Mouse (Mus musculus) urinary bladder, postnatal 36 days (tissue): ENCODE data around the gene Gatb.

Experiments
- DNase-seq, 2 experiments: peaks; one replicate each; pipeline ENCODE4 v3.0.0; 2022; ENCODE audit warnings: low spot score in 2 of 2, mixed read lengths in 1 of 2

The Gatb gene

GRCm38 (mm10) chr3:85592640-85593252, 18.8 kb downstream of the Gatb start:
- DNase-seq, result no peak

DNA sequence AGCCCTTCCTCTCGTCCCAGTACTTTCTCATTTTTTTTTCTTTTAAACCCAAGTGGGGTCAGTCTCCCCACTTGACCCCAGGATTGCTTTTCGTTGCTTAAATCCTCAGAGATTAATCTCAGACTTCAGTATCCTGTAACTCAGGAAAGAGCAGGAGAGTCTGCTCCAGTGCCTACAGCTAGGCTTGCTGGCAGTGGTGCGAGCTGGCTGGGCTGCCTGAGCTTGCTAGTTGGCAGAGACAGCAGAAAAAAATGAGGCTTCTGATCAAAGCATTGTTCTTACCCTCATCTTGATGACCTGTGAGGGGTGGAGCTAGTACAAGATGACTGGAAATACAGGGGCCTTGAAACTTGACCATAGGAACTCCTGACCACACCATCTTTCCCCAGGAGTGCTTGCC, 20.5 kb downstream of the Gatb start:
- DNase-seq, result no peak

- DNase-seq, result no peak
Observed at GRCm38 (mm10) chr3:85599526-85599925, 25.6 kb downstream of the Gatb start.

DNA sequence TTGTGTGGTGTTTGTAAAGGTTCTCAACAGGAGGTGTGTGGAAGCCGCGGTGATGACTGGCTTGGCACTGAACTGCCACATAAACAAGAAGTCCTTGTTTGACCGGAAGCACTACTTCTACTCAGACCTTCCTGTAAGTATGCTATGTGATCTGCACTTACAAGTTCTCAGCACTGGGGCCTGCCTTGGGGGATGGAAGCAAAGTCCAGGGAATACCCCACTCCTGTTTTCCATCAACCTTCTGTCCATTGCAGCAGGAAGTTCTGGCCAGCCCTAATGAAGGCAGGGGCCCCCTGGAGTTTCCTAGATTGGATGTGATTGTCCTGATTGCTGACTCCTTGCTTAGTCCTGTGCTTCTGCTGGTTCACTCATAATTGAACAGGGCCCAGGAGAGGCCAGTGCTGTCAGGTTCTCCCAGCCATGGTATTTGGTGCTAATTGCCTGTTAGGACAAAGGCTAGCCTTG, 28.0 kb downstream of the Gatb start:
- DNase-seq, result no peak

GRCm38 (mm10) chr3:85603811-85604210, 29.9 kb downstream of the Gatb start:
- DNase-seq, result no peak

- DNase-seq, result no peak
Observed at GRCm38 (mm10) chr3:85606912-85607311, 33.0 kb downstream of the Gatb start.

GRCm38 (mm10) chr3:85607753-85608152, 33.8 kb downstream of the Gatb start:
- no peak for DNase-seq

DNA sequence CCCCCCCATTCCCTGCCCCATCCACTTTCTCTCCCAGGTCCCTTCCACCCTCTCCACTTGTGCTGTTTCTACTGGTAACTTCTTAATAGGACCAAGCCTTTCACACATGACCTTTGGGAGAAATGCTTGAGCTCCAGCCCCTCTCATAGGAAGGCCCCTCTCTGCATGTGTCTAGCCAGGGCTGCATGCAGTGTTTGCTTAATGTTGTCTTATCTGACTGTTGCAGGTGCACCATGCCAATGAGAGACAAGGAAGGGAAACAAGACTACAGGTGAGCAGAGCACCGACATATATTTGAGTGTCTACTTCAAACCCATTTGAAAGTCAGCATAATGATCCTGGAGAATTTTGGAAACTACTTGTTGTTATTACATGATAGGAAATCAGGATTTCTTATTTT, 42.5 kb downstream of the Gatb start:
- no peak for DNase-seq

DNA sequence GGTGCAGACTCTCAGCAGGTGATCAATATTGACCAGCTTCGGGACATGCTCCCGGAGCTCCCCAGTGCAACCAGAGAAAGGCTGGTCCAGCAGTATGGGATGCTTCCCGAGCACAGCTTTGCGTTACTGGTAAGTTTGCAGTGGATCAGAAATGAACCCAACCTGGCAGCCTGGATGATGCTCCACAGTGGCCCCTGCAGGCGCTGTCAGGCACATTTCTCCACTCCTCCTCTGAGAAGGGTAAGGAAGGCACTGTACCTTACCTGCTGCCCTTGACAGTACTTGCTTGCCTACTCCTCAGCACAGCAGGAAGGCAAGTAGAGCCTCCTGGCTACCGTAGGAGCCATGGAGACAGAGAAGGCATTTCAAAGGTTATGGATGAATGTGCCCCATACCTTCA, 45.0 kb downstream of the Gatb start:
- no peak for DNase-seq

- DNase-seq, result no peak
Observed at GRCm38 (mm10) chr3:85619345-85619744, 45.4 kb downstream of the Gatb start.

DNA sequence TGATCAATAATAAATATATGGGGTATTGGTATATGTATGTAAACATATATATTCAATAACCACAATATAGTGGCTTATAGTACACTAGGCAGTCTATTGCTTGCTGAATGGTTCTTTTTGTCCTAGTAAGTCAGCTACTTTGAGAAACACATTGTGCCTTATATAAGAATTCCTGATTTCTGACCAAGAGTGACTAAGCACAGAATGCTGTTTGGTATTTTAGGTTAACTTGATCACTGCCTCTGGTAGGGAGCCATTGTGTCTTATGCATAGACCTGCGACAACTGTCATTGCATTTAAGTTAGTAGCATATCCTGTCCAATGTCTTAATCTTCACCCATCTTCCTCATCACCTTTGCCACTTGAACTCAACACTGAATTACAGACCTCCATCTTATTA, 45.8 kb downstream of the Gatb start:
- no peak for DNase-seq

GRCm38 (mm10) chr3:85629895-85630510, 56.1 kb downstream of the Gatb start:
- peak; percentile 28 to 43 for DNase-seq

DNA sequence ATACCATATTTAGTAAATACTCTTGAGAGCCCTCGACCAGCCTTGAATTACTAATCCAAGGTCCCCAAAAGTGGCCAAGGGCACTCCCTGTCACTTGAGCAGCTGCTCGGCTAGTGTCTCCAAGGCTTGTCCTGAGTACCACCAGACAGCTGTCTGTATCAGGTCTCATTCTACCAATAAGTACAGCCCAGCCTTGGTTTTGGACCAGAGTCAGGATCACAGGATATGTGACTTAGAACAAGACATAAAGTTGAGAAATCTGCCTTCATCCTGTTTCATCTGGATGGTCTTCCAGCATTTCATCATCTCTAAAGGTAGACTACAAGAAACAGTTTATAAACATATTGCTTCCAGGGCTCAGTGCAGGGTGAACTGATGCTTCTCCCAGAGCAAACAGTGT, 59.8 kb downstream of the Gatb start:
- no peak for DNase-seq

- DNase-seq, result no peak
Observed at GRCm38 (mm10) chr3:85634389-85635125, 60.6 kb downstream of the Gatb start.

GRCm38 (mm10) chr3:85635126-85635419, 61.2 kb downstream of the Gatb start:
- DNase-seq, result peak; percentile 32 to 40

DNA sequence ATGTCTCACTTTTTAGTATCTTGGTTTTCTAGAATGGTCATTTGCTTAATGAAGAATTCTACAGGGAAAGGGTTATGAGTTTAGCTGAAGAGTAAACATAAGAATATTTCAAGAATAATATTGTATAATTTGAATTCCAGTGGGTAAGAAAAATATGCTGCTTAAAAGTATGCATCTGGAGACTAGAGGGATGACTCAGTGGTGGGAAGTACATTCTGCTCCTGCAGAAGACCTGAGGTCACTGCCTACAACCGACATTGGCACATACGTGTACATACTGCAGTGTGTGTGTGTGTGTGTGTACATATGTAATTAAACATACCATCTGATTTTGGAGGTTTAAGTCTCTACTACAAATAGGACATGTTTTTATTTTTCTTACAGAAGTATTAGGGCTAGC, 61.7 kb downstream of the Gatb start:
- no peak for DNase-seq

GRCm38 (mm10) chr3:85636716-85637447, 63.0 kb downstream of the Gatb start:
- no peak for DNase-seq

- no peak for DNase-seq
Observed at GRCm38 (mm10) chr3:85641751-85642150, 67.8 kb downstream of the Gatb start.

GRCm38 (mm10) chr3:85644814-85645213, 70.9 kb downstream of the Gatb start:
- DNase-seq, result no peak

GRCm38 (mm10) chr3:85645517-85646004, 71.6 kb downstream of the Gatb start:
- DNase-seq, result no peak

GRCm38 (mm10) chr3:85649176-85649575, 75.3 kb downstream of the Gatb start:
- DNase-seq, result no peak
